Mouse (Mus musculus) heart, adult 8-10 months (tissue): ENCODE measurements around the gene Scaf1. TPM values are rescaled to one million over a fixed set of nuclear protein-coding genes. Genes with fewer than 3 reads are reported as not detected.

ENCODE experiments used
- DNase-seq: peaks from one replicate; pipeline ENCODE4 v3.0.0; 2022; ENCODE audit warnings: low spot score
- total RNA-seq, 4 experiments: library from RNA; stranded (reverse); gene quantifications; 2 replicates each; pipeline ENCODE4 v1.2.4; 2022

Scaf1 gene
- total RNA-seq, 4 experiments from 2014 or later = 46.8 to 56.2 (median 49.7) TPM

DNA sequence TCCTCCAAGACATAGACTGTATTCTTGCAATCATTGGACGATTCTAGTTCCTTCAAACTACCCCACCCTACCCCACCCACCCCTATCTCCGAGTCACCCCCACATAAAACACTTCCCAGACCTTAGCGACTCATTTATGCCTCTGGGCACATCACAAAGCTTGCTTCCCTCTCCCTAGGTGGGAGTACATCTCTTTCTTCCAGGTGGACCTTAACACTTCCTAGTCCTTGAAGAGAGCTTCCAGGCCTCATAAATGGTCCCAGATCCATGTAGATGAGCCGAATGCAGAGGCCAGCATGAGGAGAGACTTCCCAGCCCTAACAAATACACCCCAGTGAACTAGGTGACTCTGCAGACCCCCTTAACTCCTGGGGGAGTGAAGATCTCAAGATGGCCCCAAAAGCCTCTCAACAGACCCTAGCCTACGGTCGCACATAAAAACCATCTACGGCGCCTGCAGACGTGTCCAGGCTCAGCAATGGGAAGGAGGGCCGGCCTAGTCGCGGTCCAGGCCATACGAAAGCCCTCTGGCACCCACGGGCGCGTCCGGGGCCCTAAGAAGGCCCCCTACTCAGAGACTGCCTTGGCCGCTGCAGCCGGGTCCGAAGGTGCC is 713 bp downstream of the Scaf1 start:
- DNase-seq = no peak

DNA sequence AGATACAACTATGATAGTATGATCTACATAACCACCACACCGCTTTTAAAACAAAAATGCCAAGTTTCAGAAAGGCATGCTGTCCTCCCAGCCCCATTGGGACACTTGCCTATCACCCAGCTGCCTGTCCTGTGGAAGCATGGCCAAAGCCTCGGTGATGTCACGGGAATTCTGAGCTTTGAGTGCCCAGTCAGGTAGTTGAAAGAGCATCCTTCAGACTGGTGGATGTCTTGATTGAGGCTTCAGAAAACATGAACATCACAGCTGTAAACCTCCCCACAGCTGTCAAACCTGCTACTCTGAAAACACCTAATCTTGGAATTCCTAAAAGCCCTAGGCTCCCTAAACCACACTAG is 2.1 kb downstream of the Scaf1 start:
- no peak for DNase-seq

DNA sequence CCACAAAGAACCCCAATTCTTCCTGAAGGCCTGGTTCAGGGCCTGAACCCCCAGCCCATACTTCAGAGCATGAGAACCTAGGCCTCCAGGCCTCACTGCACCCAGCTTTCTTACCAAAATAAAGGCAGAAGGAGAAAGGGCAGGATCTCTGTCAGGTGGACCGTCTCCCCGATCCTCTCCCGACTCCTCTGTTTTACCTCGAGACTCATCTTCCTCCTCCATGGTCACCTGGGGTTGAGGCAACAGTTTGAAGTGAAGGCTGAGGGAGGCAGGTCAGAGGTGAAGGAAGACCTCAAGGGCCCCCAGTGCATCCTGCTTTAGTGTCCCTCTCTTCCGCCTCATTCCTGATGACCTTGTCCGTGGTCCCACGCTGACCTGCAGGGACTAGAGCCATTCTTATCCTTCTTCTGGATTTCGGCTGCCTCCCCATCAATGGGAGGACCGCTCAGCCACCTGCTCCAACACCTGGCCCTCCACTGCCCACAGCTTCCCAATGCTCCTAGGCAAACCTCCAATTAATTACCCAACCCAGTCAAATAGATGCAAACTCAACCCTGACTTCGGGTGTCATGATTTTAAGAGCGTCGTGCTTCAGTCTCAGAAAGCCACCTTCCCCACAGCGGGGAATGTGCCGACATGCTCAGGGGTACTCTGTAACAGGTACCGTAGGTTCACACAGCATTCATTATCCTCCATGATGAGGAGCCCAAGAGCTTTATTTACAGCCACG is 2.6 kb downstream of the Scaf1 start:
- DNase-seq = no peak

DNA sequence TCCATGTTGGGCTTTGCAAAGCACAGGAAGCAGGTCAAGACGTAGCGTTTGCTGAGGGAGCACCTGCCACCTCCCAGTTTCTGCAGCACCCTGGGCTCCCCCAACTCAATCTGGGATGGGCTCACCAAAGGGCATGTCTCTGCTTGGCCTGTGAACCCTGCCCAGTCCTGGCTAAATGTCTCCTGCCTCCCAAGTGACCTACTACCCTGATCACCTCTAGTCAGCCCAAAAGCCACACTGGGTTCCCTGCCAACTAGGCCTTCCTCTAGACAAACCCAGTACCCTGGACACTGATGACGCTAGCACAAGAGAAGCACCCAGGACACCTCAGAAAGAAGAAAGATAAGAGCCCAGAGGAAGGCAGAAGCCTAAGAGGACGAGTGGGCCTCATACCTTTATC is 3.3 kb downstream of the Scaf1 start:
- no peak for DNase-seq

DNA sequence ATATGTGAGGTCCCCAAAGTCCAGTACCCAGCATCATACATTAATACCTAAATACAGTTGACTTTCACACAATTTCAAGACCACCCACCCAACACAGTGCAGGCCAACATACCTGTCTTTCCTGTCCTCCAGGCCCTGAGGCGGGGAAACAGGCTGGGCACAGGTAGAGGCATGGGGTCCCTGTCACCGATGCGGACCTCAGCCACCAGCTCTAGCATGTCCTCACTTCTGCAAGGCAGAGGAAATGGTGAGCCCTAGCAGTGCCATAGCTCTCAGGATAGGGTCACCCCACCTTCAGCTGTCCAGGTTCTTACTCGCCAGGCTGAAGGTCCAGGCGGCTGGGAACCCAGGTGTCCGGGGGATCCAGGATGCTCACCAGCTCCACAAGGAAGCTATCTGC is 4.2 kb downstream of the Scaf1 start:
- DNase-seq = no peak

DNA sequence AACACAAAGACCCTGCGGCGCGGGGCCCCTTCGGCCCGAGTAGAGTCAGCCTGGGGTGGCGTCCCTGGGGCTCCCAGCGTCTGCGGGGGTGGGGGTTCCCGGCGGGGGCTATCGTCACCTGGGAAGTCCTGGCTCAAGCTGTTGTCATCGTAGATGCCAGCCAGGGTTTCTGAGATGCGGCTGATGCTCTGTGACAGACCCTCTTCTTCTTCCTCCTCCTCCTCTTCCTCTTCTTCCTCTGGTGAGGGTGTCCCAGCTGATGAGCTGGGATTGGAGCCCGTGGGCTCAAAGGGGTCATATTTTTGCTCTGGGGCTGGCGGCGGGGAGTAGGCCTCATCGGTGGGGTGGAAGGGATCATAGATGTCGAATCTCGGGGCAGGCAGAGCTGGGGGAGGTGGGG is 7.8 kb downstream of the Scaf1 start:
- no peak for DNase-seq

DNA sequence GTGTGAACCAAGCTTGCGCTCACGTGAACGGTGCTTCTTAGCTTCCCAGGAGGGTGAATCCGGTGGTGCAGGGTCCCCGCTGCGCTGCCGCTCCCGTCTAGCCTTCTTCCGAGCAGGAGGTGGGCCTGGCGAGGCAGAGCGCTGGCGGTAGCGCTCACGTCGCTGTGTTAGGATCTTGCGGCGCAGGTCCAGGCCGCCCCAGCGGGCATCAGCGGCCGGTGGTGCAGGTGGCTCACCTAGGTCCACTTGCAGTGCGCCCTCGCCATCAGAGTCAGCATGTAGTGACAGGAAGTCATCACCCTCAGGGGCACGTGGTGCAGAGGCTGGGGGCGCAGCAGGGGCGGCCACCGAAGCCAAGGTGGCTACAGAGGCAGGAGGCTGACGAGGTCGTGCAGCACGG is 8.3 kb downstream of the Scaf1 start:
- no peak for DNase-seq

DNA sequence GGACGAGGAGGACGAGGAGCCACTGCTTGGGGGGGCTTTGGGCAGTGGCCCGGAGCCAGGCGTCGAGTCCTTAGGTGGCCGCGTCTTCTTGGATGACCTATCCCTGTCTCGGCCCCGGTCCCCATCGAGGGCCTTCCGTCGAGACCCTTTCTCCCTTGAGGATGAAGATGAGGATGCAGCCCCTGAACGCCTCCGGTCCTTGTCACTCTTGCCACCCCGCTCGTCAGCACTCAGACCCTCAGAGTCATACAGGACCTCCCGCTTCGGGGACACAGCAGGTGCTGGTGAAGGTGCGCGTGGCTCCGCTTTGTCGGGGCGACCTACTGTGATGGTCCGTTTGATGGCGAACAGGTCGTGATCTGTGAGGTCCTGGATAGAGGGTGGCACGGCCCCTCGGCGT is 9.0 kb downstream of the Scaf1 start:
- no peak for DNase-seq

DNA sequence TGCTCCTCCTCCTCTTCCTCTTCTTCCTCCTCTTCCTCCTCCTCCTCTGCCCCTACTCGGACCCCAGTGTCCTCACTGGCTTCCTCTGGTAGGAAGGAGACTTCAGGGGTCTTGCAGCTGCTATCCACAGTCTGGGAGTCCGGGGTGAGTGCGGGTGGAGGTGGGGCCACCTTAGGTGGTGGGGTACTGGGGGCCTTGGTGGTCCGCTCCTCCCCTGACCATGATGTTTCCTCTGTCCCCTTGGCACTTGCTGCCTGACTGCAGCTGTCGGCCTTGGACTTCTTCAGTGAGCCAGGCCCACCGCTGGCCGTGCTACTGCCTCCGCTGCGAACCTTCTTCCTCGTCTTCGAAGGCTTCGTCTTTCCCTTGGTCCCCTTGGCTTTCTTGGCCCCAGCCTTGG is 9.7 kb downstream of the Scaf1 start:
- DNase-seq = no peak

DNA sequence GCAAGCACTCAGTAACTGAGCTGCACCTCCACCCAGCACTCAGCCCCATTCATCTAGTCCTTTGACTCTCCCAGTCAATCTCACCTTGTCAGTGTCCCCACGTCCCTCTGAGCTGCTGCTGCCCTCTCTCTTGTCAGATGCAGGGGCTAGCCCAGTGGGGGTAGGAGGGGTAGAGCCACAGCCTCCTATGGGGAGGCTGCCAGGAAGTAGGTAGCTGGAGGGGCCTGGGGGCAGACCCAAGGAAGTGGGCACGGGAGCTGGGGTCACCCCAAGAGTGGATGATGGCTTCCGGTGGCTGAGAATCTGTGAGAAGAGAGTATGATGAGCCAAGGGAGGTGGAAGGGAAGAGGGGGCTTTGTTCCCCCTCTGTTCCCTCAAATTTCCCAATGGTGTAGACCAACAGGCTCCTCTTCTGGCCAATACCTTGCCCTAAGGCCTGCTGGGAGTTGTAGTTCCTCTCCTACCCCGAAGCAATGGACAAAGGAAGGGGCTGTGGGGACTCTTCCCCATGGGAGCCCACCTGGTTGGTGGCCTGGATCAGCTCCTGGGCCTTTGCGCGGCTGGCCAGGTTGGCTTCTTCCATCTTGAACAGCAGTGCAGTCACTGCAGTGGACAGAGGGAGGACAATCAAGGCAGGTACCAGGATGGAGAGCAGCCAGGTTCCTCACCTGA is 10.7 kb downstream of the Scaf1 start:
- DNase-seq = no peak

DNA sequence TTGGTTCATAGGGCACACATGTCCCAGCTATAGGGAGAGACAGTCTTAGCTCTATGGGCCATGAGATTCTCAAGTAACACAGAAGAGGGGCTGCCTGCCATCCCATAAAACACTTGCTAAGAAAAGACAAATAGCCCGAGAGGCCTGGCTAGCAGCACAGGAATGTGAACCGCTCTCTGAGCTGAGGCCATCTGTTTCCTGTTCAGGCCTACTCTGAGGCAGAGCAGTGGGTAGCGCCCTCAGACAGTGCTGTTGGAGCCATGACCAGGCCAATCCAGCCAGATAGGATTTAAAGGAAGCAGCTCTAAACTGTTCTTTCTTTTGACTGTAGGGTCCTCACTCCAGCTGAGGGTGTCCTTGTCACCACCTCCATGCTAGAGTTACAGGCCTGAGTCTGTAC is 11.6 kb downstream of the Scaf1 start:
- DNase-seq = no peak

DNA sequence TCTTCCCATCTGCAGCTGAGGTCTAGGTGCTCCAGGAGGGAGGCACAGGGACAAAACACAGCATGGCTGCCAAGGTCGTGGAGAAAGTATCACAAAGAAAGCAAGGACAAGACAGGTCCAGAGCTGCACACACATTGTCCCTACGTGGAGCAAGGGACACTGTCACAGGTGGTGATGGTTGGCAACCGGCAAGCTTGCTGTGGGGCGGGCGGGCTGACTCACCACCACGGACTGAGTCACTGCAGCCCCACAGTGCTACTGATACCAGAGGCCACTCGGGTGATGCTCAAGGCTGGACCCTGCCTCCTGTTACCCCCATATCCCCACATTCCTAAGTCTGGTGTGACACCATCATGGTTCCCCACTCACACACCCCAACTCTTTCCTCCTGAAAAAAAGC is 13.7 kb downstream of the Scaf1 start:
- no peak for DNase-seq

DNA sequence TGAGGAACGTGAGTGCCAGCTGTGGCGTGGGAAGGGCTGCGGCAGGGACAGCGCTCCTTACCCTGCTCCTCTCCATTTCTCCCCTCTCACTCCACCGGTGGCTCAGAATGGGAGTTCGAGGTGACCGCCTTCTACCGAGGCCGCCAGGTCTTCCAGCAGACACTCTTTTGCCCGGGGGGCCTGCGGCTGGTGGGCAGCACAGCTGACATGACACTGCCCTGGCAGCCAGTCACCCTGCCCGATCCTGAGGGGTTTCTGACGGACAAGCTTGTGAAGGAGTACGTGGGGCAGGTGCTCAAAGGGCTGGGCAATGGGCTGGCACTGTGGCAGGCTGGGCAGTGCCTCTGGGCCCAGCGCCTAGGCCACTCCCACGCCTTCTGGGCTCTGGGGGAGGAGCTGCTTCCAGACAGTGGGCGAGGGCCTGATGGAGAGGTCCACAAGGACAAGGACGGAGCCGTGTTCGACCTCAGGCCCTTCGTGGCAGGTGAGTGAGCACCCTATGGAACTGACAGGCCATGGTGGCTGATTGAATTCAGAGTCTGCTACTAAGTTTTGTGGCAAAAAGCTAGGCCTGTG is 15.5 kb downstream of the Scaf1 start:
- DNase-seq = no peak

DNA sequence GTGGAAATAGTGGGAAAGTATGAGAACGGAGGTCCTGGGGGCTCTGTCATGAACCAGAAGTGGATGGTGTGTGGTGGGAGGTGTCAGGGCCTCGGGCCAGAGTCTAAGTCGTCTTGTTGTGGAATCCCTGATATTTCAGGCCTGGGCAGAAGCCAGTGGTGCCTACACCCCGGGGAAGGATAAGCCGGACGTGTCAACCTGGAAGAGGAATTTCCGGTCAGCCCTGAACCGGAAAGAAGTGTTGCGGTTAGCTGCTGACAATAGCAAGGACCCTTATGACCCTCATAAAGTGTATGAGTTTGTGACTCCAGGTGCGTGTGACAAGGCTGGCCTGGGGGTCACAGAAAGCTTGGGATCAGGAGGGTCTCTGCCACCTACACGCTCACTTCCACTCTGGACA is 16.4 kb downstream of the Scaf1 start:
- DNase-seq = peak; percentile 41

DNA sequence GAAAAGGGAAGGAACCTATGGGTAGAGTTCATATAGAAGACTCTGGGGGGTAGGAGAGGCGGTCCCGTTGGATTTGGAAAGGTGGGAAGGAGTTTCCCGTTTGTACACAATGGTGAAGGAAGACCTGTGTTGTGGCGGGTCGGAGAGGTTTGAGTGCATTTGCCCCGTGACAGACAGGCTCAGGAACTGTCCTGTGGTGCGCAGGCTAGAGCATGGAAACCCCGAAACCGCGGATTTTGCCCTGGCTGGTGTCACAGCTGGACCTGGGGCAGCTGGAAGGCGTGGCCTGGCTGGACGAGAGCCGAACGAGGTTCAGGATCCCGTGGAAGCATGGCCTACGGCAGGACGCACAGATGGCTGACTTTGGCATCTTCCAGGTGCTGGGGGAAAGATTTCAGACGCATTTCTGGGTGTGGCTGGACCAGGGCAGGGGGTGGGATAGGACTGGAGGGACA is 17.6 kb downstream of the Scaf1 start, which contains the start of gene Bcl2l12:
Gene Bcl2l12, minus strand, starts transcription at position 212 of the 455 bp plus-strand sequence.
- no peak for DNase-seq

DNA sequence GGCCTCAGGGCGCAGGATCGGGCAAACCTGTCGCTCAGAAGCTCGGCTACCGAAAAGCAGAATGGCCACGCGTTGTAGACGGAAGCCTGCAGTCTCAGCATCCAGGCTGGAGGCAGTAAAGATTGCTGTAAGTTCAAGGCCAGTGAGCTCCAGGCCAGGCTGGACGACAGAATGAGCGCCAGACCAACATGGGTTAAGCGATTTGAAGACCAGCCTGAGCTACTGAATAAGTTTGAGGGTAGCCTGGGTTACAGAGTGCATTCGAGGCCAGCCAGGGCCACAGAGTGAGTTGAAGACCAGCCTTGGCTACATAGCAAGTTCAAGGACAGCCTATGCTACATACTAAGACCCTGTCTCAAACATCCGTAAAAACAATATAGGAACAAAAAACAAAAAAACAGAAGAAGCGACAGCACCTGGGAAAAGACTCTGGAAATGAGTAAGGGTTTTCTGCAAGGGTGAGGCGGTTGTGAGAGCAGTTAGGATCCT is 18.2 kb downstream of the Scaf1 start:
- no peak for DNase-seq

DNA sequence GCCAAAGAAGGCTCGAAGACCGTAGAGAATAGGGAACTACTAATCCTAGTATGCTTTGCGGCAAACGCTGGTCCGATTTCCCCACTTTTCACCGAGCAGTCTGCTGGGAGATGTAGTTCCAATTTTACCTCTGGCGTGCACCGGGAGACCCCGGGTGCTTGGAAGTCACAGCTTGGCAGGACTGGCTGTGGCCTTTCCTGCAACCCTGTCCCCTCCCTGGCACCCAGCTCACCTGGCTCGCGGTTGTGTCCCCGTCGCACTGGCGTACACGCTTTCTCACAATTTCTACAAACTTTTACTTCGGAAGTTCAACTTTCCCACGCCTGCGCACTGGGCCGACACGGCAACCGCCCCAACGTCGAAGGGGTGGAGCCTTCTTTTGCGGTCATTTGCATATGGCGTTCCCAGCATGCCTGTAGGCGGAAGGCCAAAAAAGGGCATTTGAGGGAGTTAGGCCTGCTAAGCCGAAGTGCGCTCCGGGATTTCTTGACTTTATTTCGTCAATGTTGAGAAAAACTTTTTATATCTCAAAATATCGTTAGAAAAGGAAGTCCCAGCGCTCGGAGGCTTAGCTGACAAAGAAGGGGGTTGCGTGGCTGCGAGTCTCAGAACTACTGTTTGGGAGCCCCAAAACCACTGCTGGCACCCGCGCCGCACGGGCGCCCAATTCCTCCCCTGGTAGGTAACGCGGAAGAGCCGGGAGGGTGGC is 18.8 kb downstream of the Scaf1 start, which contains the start of gene Irf3:
Gene Irf3, plus strand, starts transcription at position 418 of the 709 bp plus-strand sequence.
- DNase-seq = peak; percentile 99

DNA sequence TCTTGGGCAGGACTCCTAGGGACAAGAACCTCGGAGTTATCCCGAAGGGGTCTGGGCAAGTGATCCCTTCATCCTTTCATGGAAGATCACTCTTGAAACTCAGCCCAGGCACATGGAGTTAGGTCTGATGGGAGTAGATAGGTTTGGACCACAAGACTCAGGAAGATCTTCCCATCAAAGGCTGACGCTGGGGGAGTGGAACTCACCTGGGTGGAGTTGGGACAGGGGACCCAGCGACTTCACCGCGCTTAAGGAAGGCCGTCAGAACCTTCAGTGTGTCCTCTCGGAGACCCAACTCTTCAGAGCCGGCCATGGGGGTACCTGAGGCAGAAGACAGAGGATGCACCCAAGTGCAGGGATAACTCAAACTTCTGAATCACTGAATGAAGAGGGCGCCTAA is 19.5 kb downstream of the Scaf1 start:
- DNase-seq = no peak

DNA sequence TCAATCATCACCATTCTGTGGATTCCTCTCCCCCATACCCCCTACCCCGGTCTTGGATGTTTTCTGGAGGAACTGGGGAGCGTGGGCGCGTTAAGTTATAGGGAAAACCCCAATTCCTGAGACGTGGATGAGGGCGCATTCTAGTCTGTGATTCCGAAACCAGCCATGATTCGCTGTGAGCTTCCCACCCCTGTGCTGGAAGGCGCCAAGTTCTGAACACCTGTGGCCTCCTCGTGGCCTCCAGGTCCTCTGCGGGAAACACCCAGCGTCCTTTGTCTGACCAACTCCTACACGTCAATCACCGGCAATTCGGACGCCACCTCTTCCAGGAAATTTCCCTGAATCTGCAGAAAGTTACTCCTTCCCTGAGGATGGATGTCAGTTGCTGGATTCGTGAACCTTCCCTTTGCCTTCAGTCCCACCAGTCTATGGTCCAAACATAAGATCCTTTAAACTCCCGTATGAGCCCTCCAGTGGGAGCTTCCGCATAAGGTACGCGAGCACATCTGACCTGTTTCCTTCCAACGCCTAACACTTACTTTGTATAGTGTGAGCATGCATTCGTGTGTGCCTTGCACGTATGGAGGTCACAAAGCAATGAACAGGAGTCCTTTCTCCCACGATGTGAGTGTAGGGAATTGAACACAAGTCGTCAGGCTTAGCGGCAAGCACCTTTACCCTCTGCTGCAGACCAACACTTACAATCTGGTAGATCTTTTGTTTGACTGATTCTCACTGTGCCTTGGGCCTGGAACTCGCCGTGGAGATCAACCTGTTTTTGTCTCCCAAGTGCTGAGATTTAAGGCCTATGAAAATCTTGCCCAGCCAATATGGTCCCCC is 29.1 kb downstream of the Scaf1 start:
- DNase-seq = no peak

DNA sequence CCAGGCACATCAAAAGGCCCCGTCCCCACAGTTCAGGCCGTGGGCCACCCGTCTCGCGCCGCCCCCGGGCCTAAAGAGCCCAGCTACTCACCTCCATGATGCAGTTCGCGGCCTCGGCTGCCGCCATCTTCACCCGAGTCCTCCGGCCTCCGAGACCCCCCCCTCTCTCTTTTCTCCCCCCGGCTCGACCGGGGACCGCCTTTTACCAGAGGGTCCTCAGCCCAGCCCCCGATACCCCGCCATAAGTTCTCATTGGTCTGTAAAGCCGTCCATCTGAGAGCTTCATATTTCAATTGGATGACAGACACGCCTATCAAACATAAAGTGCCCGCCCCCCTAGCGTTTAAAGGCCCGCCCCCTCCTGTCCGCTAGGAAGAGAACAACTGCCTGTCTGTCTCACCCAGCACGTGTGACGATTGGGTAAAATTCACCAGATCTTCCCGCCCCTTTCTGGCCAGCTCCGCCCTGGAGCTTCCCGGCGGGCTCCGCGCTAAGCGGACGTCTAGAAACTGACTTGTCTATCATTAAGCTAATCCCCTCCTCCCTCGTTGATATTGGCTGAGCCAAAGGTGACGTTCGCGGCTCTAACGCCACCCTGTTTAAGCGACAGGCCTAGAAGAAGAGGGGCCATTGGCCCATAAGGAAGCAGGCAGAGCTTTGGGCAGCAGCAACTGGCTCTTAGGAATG is 29.8 kb downstream of the Scaf1 start, which contains the start of gene Prmt1:
Gene Prmt1, minus strand, starts transcription at position 377 of the 687 bp plus-strand sequence.
- peak; percentile 99 for DNase-seq
